Mouse (Mus musculus): ENCODE data around the gene Ddhd1. TPM values are rescaled to one million over a fixed set of nuclear protein-coding genes. Genes with fewer than 3 reads are reported as not detected.

The Ddhd1 gene
- polyA plus RNA-seq, 1 experiment from 2014 or later = 4.4 TPM

- H3K4me3 ChIP-seq (ENCODE audit: low read depth, low read length) = no peak overlapping the region
- no peak overlapping the region for H3K4me2 ChIP-seq (replicated peaks; ENCODE audit: low read depth)
- H3K27ac ChIP-seq (replicated peaks) = no peak overlapping the region
- no peaks in the 10 kb centered on the region for H3K9me3 ChIP-seq (ENCODE audit: control insufficient read depth, low read length)
- TF ChIP-seq EP300 (optimal IDR thresholded peaks at IDR 0.05) (no peak), CTCF (IDR thresholded peaks at IDR 0.05; ENCODE audit: low read depth) (no peak)
- WGBS = 64% methylated on average over 3 of the region's 3 CpGs
- H3K4me1 ChIP-seq (replicated peaks; ENCODE audit: control insufficient read depth, insufficient read depth) = no peaks in the 10 kb centered on the region
- DNase-seq (ENCODE audit: low spot score) (no peak), ATAC-seq (ENCODE audit: low FRiP score, low TSS enrichment) (no peak)
- H3K27me3 ChIP-seq (ENCODE audit: control insufficient read depth, insufficient read depth, low read length) = no peaks in the 10 kb centered on the region
- H3K36me3 ChIP-seq (ENCODE audit: control insufficient read depth, insufficient read depth, low read length) = no peaks in the 10 kb centered on the region
- no peak overlapping the region for H3K9ac ChIP-seq (ENCODE audit: low read length)
These were observed 14.5 kb downstream of the Ddhd1 start for GRCm38 (mm10) chr14:45643461-45643860.

GRCm38 (mm10) chr14:45642795-45643194 lies 15.1 kb downstream of the Ddhd1 start:
- Histone ChIP-seq H3K4me2 (replicated peaks; ENCODE audit: low read depth) (no peak overlapping the region), H3K36me3 (ENCODE audit: control insufficient read depth, insufficient read depth, low read length) (no peaks in the 10 kb centered on the region), H3K9me3 (ENCODE audit: control insufficient read depth, low read length) (no peaks in the 10 kb centered on the region), H3K4me1 (replicated peaks; ENCODE audit: control insufficient read depth, insufficient read depth) (no peaks in the 10 kb centered on the region), H3K9ac (ENCODE audit: low read length) (no peak overlapping the region), H3K27me3 (ENCODE audit: control insufficient read depth, insufficient read depth, low read length) (no peaks in the 10 kb centered on the region), H3K27ac (replicated peaks) (no peak overlapping the region), H3K4me3 (ENCODE audit: low read depth, low read length) (no peak overlapping the region)
- DNase-seq (ENCODE audit: low spot score) = no peak
- no peak for ATAC-seq (ENCODE audit: low FRiP score, low TSS enrichment)
- 81% methylated on average over 5 of the region's 5 CpGs for WGBS
- TF ChIP-seq CTCF (IDR thresholded peaks at IDR 0.05; ENCODE audit: low read depth) = no peak
- no peak for TF ChIP-seq EP300 (optimal IDR thresholded peaks at IDR 0.05)

GRCm38 (mm10) chr14:45642217-45642616 lies 15.7 kb downstream of the Ddhd1 start:
- no peak overlapping the region for H3K4me2 ChIP-seq (replicated peaks; ENCODE audit: low read depth)
- ATAC-seq (ENCODE audit: low FRiP score, low TSS enrichment) = peak; percentile 42; the same call in 1 of the 2 replicates
- 64% methylated on average over 9 of the region's 9 CpGs for WGBS

GRCm38 (mm10) chr14:45638717-45639116 lies 19.2 kb downstream of the Ddhd1 start:
- H3K9me3 ChIP-seq (ENCODE audit: control insufficient read depth, low read length) = no peaks in the 10 kb centered on the region
- H3K27ac ChIP-seq (replicated peaks) = no peak overlapping the region
- H3K36me3 ChIP-seq (ENCODE audit: control insufficient read depth, insufficient read depth, low read length) = no peaks in the 10 kb centered on the region
- no peak for DNase-seq (ENCODE audit: low spot score)
- 74% methylated on average over 5 of the region's 5 CpGs for WGBS
- no peaks in the 10 kb centered on the region for H3K27me3 ChIP-seq (ENCODE audit: control insufficient read depth, insufficient read depth, low read length)
- H3K4me3 ChIP-seq (ENCODE audit: low read depth, low read length) = no peak overlapping the region
- no peaks in the 10 kb centered on the region for H3K4me1 ChIP-seq (replicated peaks; ENCODE audit: control insufficient read depth, insufficient read depth)
- H3K4me2 ChIP-seq (replicated peaks; ENCODE audit: low read depth) = no peak overlapping the region
- no peak for TF ChIP-seq CTCF (IDR thresholded peaks at IDR 0.05; ENCODE audit: low read depth)
- no peak for TF ChIP-seq EP300 (optimal IDR thresholded peaks at IDR 0.05)
- no peak for ATAC-seq (ENCODE audit: low FRiP score, low TSS enrichment)
- H3K9ac ChIP-seq (ENCODE audit: low read length) = no peak overlapping the region

More at GRCm38 (mm10) chr14:45642217-45642616, 15.7 kb downstream of the Ddhd1 start:
- DNase-seq (ENCODE audit: low spot score) = no peak
- no peaks in the 10 kb centered on the region for H3K36me3 ChIP-seq (ENCODE audit: control insufficient read depth, insufficient read depth, low read length)
- H3K27me3 ChIP-seq (ENCODE audit: control insufficient read depth, insufficient read depth, low read length) = no peaks in the 10 kb centered on the region
- no peaks in the 10 kb centered on the region for H3K4me1 ChIP-seq (replicated peaks; ENCODE audit: control insufficient read depth, insufficient read depth)
- H3K4me3 ChIP-seq (ENCODE audit: low read depth, low read length) = no peak overlapping the region
- H3K9ac ChIP-seq (ENCODE audit: low read length) = no peak overlapping the region
- no peaks in the 10 kb centered on the region for H3K9me3 ChIP-seq (ENCODE audit: control insufficient read depth, low read length)
- TF ChIP-seq EP300 (optimal IDR thresholded peaks at IDR 0.05) (no peak), CTCF (IDR thresholded peaks at IDR 0.05; ENCODE audit: low read depth) (no peak)
- H3K27ac ChIP-seq (replicated peaks) = 0 out of 2 replicates have a peak overlapping the region, but pooled peaks have one; percentile 3

- Histone ChIP-seq H3K36me3 (ENCODE audit: control insufficient read depth, insufficient read depth, low read length) (no peaks in the 10 kb centered on the region), H3K9ac (ENCODE audit: low read length) (no peak overlapping the region), H3K9me3 (ENCODE audit: control insufficient read depth, low read length) (no peaks in the 10 kb centered on the region), H3K27ac (replicated peaks) (no peak overlapping the region), H3K27me3 (ENCODE audit: control insufficient read depth, insufficient read depth, low read length) (no peaks in the 10 kb centered on the region), H3K4me3 (ENCODE audit: low read depth, low read length) (no peak overlapping the region), H3K4me2 (replicated peaks; ENCODE audit: low read depth) (no peak overlapping the region), H3K4me1 (replicated peaks; ENCODE audit: control insufficient read depth, insufficient read depth) (no peaks in the 10 kb centered on the region)
- DNase-seq (ENCODE audit: low spot score) (no peak), ATAC-seq (ENCODE audit: low FRiP score, low TSS enrichment) (no peak)
- WGBS = 97% methylated on average over 1 of the region's 1 CpGs
- TF ChIP-seq EP300 (optimal IDR thresholded peaks at IDR 0.05) (no peak), CTCF (IDR thresholded peaks at IDR 0.05; ENCODE audit: low read depth) (no peak)
These were observed 22.4 kb downstream of the Ddhd1 start for GRCm38 (mm10) chr14:45635496-45635895.

GRCm38 (mm10) chr14:45632756-45633537 lies 25.0 kb downstream of the Ddhd1 start:
- no peak for DNase-seq (ENCODE audit: low spot score)
- Histone ChIP-seq H3K9me3 (ENCODE audit: control insufficient read depth, low read length) (no peaks in the 10 kb centered on the region), H3K27me3 (ENCODE audit: control insufficient read depth, insufficient read depth, low read length) (no peaks in the 10 kb centered on the region), H3K4me2 (replicated peaks; ENCODE audit: low read depth) (no peak overlapping the region), H3K4me3 (ENCODE audit: low read depth, low read length) (no peak overlapping the region), H3K9ac (ENCODE audit: low read length) (no peak overlapping the region), H3K36me3 (ENCODE audit: control insufficient read depth, insufficient read depth, low read length) (no peaks in the 10 kb centered on the region), H3K27ac (replicated peaks) (no peak overlapping the region), H3K4me1 (replicated peaks; ENCODE audit: control insufficient read depth, insufficient read depth) (no peaks in the 10 kb centered on the region)
- TF ChIP-seq EP300 (optimal IDR thresholded peaks at IDR 0.05) (no peak), CTCF (IDR thresholded peaks at IDR 0.05; ENCODE audit: low read depth) (no peak)
- 73% methylated on average over 4 of the region's 4 CpGs for WGBS
- ATAC-seq (ENCODE audit: low FRiP score, low TSS enrichment) = no peak

All from stomach, postnatal 0 days (tissue).